Mouse (Mus musculus) neural tube, embryonic 10.5 days (tissue): ENCODE measurements around the gene Igsf9b.
A peak's percentile ranks its signal among the peaks of the same experiment; 100 is the strongest.

Source experiments
- DNase-seq: peaks from one replicate; pipeline ENCODE4 v3.0.0-alpha.2; 2017; ENCODE audit warnings: low spot score; ENCODE audit errors: extremely low spot score

The Igsf9b gene

DNA sequence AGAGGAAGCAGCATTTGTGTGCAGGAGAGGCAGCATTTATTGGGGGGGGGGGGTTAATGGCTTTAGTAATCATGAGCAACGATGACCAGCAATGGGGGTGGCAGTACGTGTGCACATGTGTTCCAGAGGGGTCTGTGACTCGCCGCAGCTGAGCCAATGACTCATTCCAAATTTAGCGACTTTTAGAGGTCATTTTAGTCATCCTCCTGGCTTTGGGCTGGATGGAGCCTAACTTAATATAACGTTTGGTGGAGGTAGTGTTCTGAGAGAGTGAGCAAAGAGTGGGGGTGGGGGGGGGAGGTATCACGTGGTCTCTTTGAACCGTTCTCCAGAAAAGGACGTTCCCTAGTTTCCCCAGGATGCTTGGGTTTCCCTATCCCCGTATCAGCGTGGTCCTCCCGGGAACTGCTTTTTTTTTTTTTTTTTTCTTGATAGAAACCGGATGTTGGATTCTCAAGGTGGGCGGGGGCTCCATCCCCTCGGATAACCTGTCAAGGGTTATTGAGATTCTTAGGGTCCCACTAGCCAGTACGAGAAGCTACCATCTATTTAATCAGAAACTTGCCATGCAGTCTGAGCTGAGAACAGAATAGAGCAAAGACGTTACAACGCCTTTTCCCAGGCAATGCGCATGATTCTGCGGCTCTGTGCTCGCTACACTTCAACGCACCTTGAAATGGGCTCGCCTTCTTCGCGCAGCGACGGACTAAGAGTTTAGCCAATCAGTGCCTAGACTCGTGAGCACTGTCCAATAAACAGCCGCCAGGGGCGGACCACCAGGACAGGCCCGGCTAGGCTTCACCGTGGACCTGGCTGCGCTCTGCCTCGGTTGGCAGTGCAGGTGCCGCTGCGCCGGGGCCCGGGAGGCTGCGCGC, at the start of gene Igsf9b:
Gene Igsf9b (plus strand): TSS at position 794 of the 875 bp plus-strand sequence.
- DNase-seq, result peak; percentile 91

GRCm38 (mm10) chr9:27252034-27252714, 46.8 kb upstream of the Igsf9b start:
- no peak for DNase-seq

DNA sequence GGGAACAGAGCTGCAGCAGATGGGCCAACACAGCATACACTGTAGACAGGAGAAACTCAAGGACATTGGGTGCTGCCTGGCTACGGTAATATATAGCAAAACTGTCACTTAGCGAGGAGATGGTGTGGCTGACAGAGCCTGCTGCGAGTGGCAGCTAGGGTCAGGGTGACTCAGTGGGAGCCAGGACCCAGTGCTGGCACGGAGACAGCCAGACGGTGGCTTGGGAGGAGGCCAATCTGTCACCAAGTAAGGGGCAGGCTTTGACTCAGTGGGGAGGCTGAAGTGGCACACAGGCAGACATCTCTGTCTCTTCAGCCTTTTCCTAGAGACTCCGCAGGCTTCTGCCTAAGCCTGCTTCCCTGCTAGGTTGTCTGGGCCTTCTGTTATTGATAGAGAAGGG, 42.5 kb upstream of the Igsf9b start:
- DNase-seq, result no peak

DNA sequence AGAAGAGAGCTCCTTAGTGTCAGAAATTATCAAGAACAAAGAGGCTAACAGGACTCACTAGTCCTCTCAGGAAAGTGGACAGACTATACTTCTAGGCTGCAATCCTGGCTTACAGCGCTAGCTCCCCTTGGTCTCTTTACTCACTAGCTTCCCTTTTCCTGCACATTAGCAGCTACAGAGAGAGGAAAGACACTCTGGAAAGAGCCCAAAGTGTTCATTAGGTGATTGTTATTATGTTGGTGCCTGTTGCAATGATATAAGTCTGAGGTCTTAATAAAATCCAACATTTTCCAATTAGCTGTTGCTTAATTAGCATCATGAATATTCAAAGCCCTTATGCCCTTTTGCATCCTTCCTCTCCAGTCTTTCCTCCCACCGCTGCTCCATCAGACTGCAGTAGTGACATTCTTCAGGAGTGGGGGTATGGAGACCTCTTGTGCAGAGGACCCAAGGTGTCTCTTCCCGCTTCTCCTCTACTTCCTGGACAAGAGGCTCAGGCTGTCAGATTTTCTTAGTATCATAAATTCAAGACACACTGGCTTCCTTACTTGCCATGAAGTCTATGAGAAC, 38.5 kb upstream of the Igsf9b start:
- DNase-seq, result no peak

GRCm38 (mm10) chr9:27261905-27262304, 37.1 kb upstream of the Igsf9b start:
- DNase-seq, result no peak

DNA sequence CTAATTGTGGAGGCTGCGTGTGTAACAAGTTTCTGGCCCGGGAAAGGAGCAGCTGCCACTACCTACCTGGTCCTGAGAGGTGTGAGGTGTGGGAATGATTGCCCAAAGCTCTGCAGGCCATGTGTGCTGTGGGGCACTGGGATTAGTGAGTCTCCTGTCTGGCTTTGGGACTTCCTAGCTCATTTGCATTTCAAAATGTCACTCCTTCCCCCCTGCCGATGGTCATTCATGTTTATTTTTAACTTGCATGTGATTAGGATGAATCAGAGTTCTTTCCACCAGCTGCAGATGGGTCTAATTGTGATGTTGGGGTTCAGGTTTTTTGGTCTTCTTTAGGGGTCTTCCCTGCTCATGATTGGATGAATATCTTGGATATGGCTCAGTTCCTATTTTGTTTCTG, 34.0 kb upstream of the Igsf9b start:
- no peak for DNase-seq

DNA sequence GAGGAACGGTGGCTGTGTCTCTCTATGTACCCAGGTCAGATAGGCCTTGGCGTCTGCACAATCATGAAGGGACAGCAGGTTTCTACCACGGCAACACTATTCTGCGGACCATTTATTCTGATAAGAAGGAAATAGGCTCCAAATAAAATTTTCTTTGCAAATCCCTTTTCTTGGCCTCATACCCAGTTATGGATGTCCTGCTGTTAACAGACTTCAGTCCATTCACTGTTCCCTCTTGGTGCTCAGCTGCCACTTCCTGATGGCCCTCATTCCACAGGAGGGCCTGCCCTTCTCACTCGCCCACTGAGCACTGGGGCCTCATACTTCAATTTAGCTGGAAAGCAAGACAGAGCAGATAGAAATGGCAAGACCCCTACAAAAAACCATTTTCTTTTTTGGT, 31.1 kb upstream of the Igsf9b start:
- no peak for DNase-seq

- DNase-seq, result no peak
Observed at GRCm38 (mm10) chr9:27268493-27268892, 30.5 kb upstream of the Igsf9b start.

DNA sequence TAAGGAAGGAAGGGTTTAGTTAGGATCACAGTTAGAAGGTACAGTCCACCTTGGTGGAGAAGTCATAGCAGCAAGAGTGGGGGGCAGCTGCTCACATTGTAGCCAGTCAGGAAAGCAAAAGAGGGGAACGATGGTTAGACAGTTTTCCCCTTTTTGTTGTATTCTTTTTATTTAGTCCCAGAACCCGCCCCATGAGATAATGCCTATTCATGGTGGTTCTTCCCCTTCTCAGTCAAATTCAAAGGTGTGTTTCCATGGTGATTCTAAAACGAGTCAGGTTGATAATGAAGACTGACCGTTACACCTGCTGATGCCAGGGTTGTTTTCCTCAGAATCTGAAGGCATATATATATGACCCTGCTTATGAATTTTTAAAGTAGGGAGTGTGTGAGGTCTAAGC, 29.7 kb upstream of the Igsf9b start:
- no peak for DNase-seq

GRCm38 (mm10) chr9:27269904-27270303, 29.1 kb upstream of the Igsf9b start:
- no peak for DNase-seq

- DNase-seq, result no peak
Observed at GRCm38 (mm10) chr9:27271899-27272298, 27.1 kb upstream of the Igsf9b start.

GRCm38 (mm10) chr9:27272858-27273257, 26.1 kb upstream of the Igsf9b start:
- DNase-seq, result no peak

DNA sequence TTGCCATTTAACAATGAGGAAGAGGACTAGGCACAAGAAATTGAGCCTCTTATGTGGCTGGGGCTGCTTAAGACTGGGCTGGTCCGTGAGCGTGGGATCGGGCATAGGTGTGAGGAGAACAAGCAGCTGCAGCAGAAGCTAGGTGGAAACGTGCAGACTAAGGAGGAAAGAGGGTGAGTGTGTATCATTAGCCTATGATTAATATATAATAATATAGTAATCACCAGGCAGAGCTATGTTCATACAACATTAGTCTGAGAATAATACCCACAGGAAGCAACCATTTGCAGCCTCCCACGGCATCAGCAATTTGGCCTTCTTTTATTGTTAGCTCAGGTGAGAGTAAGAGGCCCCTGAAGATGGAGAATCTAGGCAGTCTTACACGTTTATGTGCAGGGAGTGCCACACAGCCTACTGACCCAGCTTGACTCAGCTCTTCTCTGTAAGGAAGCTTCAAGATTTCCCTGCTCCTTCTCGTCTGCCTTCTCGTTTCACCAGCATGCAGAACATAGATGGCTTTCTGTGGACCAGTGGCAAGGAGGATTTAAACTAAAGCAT, 22.6 kb upstream of the Igsf9b start:
- no peak for DNase-seq

DNA sequence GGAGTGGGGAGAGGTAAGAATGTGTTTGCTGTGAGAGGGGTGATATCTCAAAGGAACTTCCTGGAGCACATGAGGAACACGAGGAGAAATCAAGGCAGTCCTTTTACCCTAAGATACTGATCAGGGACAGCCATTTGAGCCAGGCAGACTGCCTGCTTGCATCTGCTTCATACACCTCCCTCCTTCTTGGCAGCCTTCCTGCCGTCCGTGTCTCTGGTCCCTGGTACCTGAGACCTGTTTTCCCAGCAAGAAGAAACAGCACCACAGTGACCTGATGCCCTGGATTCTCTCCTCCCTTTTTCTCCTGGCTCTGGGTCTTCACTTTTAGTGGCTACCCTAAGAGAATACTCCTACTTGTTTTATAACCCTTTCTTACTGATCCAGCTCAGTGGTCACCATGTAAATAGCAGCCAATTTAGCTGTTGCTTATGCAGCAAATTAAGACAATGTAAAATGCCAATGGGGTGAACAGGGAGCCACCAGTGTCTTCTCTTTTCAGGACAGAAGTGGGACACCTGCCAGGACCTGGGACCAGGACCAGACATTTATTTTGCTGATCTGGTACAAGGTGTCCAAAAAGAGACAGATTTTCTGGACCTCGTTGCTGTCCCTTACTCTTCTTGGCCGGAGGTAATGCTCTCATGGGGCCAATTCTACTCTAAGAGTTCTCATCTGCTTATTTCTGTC, 21.5 kb upstream of the Igsf9b start:
- no peak for DNase-seq

DNA sequence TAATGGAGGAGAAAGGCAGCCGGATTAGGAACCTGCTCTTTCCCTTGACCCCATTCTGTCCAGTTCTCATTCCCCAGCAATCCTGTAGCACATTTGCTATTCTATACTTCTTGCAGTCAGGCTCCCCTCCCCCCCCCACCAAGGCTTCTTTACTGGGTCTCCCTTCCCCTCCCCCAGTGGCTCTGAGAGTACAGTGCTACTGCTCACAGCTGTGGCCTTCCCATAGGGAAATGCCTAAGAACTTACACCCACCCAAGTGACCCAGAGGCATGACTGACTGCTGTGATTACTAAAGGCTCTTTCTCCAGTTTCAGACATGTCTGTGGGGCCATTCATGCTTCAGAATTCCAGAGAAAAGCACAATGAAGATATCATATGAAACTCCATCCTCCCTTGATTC, 20.0 kb upstream of the Igsf9b start:
- no peak for DNase-seq

DNA sequence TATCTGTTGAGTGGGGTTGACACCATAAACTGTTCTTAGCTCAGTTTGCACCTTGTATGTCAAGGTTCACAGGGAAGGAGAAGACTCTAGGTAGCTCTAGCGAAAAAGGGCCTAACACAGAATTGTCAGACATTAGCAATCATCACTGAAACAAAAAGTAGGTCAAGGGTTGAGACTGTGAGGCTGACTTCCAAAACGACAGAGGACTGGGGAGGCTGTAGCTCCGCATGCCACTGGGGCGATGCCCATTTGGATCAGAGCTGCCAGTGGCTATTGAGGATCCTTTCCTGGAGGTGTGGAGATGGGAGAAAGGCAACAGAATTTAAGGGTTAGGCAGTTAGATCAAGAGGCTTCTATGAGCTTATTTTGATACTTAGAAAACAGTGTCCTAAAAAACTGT, 18.0 kb upstream of the Igsf9b start:
- no peak for DNase-seq

DNA sequence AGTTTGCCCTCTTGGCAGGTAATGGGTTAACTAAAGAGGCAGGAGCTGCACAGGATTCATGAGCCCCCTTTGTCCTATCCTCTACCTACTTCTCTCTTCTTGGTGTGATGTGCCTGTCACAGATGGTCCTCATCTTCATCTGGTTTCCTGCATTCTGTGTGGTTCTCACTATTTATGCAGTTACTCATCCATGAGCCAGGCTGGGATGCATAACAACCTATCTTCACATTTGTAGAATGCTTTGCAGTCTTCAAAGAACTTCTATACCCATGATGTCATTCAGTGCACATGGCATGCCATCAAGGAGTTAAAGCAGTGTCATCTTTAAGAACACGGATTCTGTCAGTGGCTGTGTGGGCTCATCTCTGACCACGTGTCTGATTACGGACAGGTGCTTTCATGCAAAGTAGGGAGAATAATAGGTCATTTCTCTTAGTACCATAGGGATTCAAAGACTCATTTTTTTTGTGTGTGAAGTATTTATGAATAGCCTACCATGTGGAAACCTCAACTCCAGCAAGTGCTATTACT, 13.2 kb upstream of the Igsf9b start:
- DNase-seq, result no peak

- no peak for DNase-seq
Observed at GRCm38 (mm10) chr9:27286296-27286695, 12.7 kb upstream of the Igsf9b start.

DNA sequence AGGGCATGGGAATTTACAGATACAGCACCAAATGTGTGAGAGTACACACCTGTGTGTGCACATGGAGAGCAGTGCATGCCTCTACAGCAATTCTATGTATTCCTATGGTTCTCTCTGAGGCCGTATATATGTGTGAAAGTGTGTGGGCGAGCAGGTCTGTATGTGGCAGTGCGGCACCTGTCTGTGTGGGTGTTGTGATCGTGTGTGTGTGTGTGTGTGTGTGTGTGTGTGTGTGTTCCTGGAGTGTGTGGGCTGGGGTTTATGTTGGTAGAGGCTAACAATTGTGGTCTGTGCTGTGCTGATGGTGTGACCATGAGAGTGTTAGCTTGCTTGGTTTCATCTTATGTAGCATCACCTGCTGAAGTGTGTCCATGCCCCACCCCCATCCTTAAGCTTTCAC, 12.1 kb upstream of the Igsf9b start:
- DNase-seq, result no peak

DNA sequence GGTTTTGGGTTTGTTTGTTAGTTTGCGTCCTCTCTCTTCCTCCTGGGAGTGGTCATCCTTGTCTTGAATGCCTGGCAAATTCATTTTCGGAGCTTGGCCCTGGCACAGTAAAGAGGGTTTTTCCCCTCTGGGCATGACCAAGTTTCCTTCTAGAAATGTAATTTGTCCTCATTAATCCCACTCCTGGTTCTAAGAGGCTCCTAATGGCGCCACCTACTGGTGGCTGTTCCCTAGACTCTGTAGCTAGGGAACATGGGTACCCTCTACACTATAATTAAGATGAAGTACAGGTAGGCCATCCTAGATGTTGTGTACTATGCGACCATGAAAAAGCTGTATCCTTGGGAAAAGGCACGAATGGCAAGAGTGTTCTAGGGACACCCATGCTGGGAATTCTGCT, 11.6 kb upstream of the Igsf9b start:
- peak; percentile 58 for DNase-seq

- no peak for DNase-seq
Observed at GRCm38 (mm10) chr9:27288442-27288841, 10.6 kb upstream of the Igsf9b start.
